ENCODE assay signal across 11 mouse cellular contexts in genomic region chrX:135761707-135762106, GRCm38 (mm10). TPM values are rescaled to one million over a fixed set of nuclear protein-coding genes. Genes with fewer than 3 reads are reported as not detected.
DNase-seq lines count a peak whose midpoint lies in the region; ATAC-seq and TF ChIP-seq lines count a peak whose summit lies in the region.
"Had no signal": no experiment of that assay in that cellular context is flagged by ENCODE, and none has a peak within 500 bp of the region (broad histone marks: within the 10 kb centered on the region; RNA-seq: fewer than 3 reads in every experiment).

No protein-coding gene starts in this region.

- ATAC-seq in heart, embryonic 12.5 days (ENCODE audit: insufficient number of reproducible peaks, low FRiP score), result no peak
- ATAC-seq in liver, postnatal 0 days, result no peak

- no peak overlapping the region for H3K4me3 ChIP-seq in heart, embryonic 12.5 days
- no peak overlapping the region for H3K4me3 ChIP-seq in liver, postnatal 0 days (ENCODE audit: low read depth, low read length)
- H3K4me3 ChIP-seq: heart, embryonic 13.5 days had no signal

- H3K9me3 ChIP-seq in heart, embryonic 12.5 days (replicated peaks), result no peaks in the 10 kb centered on the region
- no peaks in the 10 kb centered on the region for H3K9me3 ChIP-seq in liver, postnatal 0 days (ENCODE audit: low read length)
- H3K9me3 ChIP-seq: heart, embryonic 13.5 days had no signal

- H3K4me1 ChIP-seq in heart, embryonic 12.5 days (replicated peaks), result no peaks in the 10 kb centered on the region
- no peaks in the 10 kb centered on the region for H3K4me1 ChIP-seq in liver, postnatal 0 days (ENCODE audit: insufficient read depth)
- H3K4me1 ChIP-seq: heart, embryonic 13.5 days had no signal

- H3K27me3 ChIP-seq in heart, embryonic 12.5 days (replicated peaks), result no peaks in the 10 kb centered on the region
- H3K27me3 ChIP-seq in liver, postnatal 0 days (ENCODE audit: insufficient read depth, low read length), result no peaks in the 10 kb centered on the region
- H3K27me3 ChIP-seq: heart, embryonic 13.5 days had no signal

- TF ChIP-seq EP300 in liver, postnatal 0 days (IDR thresholded peaks at IDR 0.05; ENCODE audit: low read depth), result no peak

- peaks cover 8% of the 10 kb centered on the region for H3K36me3 ChIP-seq in heart, embryonic 12.5 days
- no peaks in the 10 kb centered on the region; the same call in 1 of the 2 replicates for H3K36me3 ChIP-seq in liver, postnatal 0 days (replicated peaks; ENCODE audit: insufficient read depth, low read length)

- intact Hi-C loops in heart, postnatal 10 days (cut with DNase I), result no loop called here

- peak; percentile 19 to 46 for DNase-seq in heart, postnatal 10 days
- peak; percentile 27 to 31 for DNase-seq in right cerebral cortex, adult 2 months (ENCODE audit: low spot score in 2 of 2)
- no peak for DNase-seq in right cerebral cortex, postnatal 36 days (ENCODE audit: low spot score in 2 of 2)
- DNase-seq in cerebellum, postnatal 10 days, result peak; percentile 59 to 66
- peak; percentile 13 for DNase-seq in liver, postnatal 0 days
- no peak for DNase-seq in yolk sac, embryonic 10.5 days (ENCODE audit: low spot score)
- DNase-seq in urinary bladder, adult 18-20 months (ENCODE audit: low spot score in 2 of 2), result no peak

- H3K4me2 ChIP-seq in heart, embryonic 12.5 days, result no peak overlapping the region
- H3K4me2 ChIP-seq in liver, postnatal 0 days (ENCODE audit: low read depth, low read length), result no peak overlapping the region
- H3K4me2 ChIP-seq: heart, embryonic 13.5 days had no signal

- peak; percentile 53 for TF ChIP-seq CTCF in liver, postnatal 0 days (IDR thresholded peaks at IDR 0.05; ENCODE audit: low read depth)

- H3K27ac ChIP-seq in heart, embryonic 12.5 days (ENCODE audit: poor library complexity, severe bottlenecking), result no peak overlapping the region
- no peak overlapping the region for H3K27ac ChIP-seq in liver, postnatal 0 days (ENCODE audit: low read depth)
- H3K27ac ChIP-seq: heart, embryonic 13.5 days; macrophage had no signal

- H3K9ac ChIP-seq in heart, embryonic 12.5 days, result no peak overlapping the region
- H3K9ac ChIP-seq in liver, postnatal 0 days (replicated peaks), result no peak overlapping the region
- H3K9ac ChIP-seq: heart, embryonic 13.5 days had no signal

RNA-seq across cellular contexts. Expression of gene Armcx5, which starts 19.2 kb away (rescaled TPM):
- 10 to 100 TPM in 1 of 2 experiments, 1 to 10 TPM in 1; 8.4 to 10.7 TPM for total RNA-seq in heart, postnatal 10 days (2021)
- polyA plus RNA-seq in heart, embryonic 12.5 days (2016; fragmentation: Nextera tagmentation; extraction: Ambion mirVana), result 9.8 and 9.9 TPM in 2 replicates
- 2.6 and 2.8 TPM in 2 replicates for polyA plus RNA-seq in liver, postnatal 0 days (2015; fragmentation: Nextera tagmentation; extraction: Ambion mirVana)

RNA-seq across cellular contexts. Expression of gene Gprasp1, which starts 19.2 kb away (rescaled TPM):
- total RNA-seq in heart, postnatal 10 days (2021), result 10 to 100 TPM; 25.5 to 26.2 TPM
- polyA plus RNA-seq in heart, embryonic 12.5 days (2016; fragmentation: Nextera tagmentation; extraction: Ambion mirVana), result 48.5 and 48.7 TPM in 2 replicates
- polyA plus RNA-seq in liver, postnatal 0 days (2015; fragmentation: Nextera tagmentation; extraction: Ambion mirVana), result 3.2 and 4.1 TPM in 2 replicates

RNA-seq across cellular contexts. Expression of gene Bhlhb9, which starts 35.7 kb away (rescaled TPM):
- 10 to 100 TPM; 29.7 to 47.2 TPM for total RNA-seq in heart, postnatal 10 days (2021)
- 71.7 and 74.5 TPM in 2 replicates for polyA plus RNA-seq in heart, embryonic 12.5 days (2016; fragmentation: Nextera tagmentation; extraction: Ambion mirVana)
- polyA plus RNA-seq in liver, postnatal 0 days (2015; fragmentation: Nextera tagmentation; extraction: Ambion mirVana), result 18.8 and 19.3 TPM in 2 replicates

RNA-seq across cellular contexts. Expression of gene Tmsb15a, which starts 36.6 kb away (rescaled TPM):
- total RNA-seq in heart, postnatal 10 days (2021), result not detected
- 1.7 TPM in 1 of 2 replicates, not detected in the other for polyA plus RNA-seq in heart, embryonic 12.5 days (2016; fragmentation: Nextera tagmentation; extraction: Ambion mirVana)
- not detected in 2 replicates for polyA plus RNA-seq in liver, postnatal 0 days (2015; fragmentation: Nextera tagmentation; extraction: Ambion mirVana)
- polyA plus RNA-seq: macrophage; stomach, embryonic 16.5 days had no signal

Comparison
In these comparisons a context has a peak if more than half of its experiments do, and no peak if none do; other contexts are left out.
1. DNase-seq: peak in heart, postnatal 10 days (2 of 2), right cerebral cortex, adult 2 months (2 of 2), cerebellum, postnatal 10 days (2 of 2) and liver, postnatal 0 days (single experiment); none in right cerebral cortex, postnatal 36 days (0 of 2), yolk sac, embryonic 10.5 days (single experiment) and urinary bladder, adult 18-20 months (0 of 2).